Mouse (Mus musculus) erythroblast, embryonic 14.5 days (primary cell): ENCODE measurements around the gene Tet1. TPM values are rescaled to one million over a fixed set of nuclear protein-coding genes. Genes with fewer than 3 reads are reported as not detected.

Experiments
- H3K27me3 ChIP-seq: 2 replicates; pipeline ENCODE4 v1.6.1; 2012; ENCODE audit warnings: inconsistent platforms; ENCODE audit not compliant: control insufficient read depth
- H3K36me3 ChIP-seq: 2 replicates; pipeline ENCODE4 v1.6.1; 2012; ENCODE audit warnings: mild to moderate bottlenecking, inconsistent platforms; ENCODE audit not compliant: control insufficient read depth
- H3K4me1 ChIP-seq: 2 replicates; pipeline ENCODE4 v1.6.1; 2012; ENCODE audit warnings: inconsistent platforms; ENCODE audit not compliant: control insufficient read depth
- H3K4me3 ChIP-seq: replicated peaks from 2 replicates; pipeline ENCODE3; 2012; ENCODE audit warnings: moderate library complexity, mild to moderate bottlenecking, inconsistent platforms
- H3K9me3 ChIP-seq: 2 replicates; pipeline ENCODE4 v1.6.1; 2012; ENCODE audit warnings: low read length, inconsistent platforms, mixed read lengths; ENCODE audit not compliant: control insufficient read depth
- GATA1 ChIP-seq: IDR thresholded peaks from 2 replicates; pipeline ENCODE4 v1.6.1; 2012; ENCODE audit warnings: low read length, inconsistent platforms, mixed read lengths
- TAL1 ChIP-seq: IDR thresholded peaks from 3 replicates; pipeline ENCODE4 v1.6.1; 2012; ENCODE audit warnings: low read length, inconsistent platforms, mixed read lengths
- polyA plus RNA-seq: library from polyadenylated mRNA; stranded (reverse); fragments of >175 nt; gene quantifications from 2 replicates; pipeline ENCODE4 v1.2.3, GENCODE M21; 2012

Tet1 gene
- polyA plus RNA-seq, 1 experiment, result not detected

- TF ChIP-seq TAL1 (no peak), GATA1 (no peak)
- H3K4me1 ChIP-seq, result peaks cover 9% of the 10 kb centered on the region
- H3K9me3 ChIP-seq, result peaks cover 3% of the 10 kb centered on the region; the same call in 1 of the 2 replicates
- no peaks in the 10 kb centered on the region for H3K36me3 ChIP-seq
- peaks cover 13% of the 10 kb centered on the region for H3K27me3 ChIP-seq
- no peak overlapping the region for H3K4me3 ChIP-seq
These were observed 46.4 kb downstream of the Tet1 start for GRCm38 (mm10) chr10:62862435-62862834.

- TF ChIP-seq TAL1 (no peak), GATA1 (no peak)
- Histone ChIP-seq H3K4me1 (peaks cover 4% of the 10 kb centered on the region), H3K4me3 (no peak overlapping the region), H3K9me3 (peaks cover 3% of the 10 kb centered on the region; the same call in 1 of the 2 replicates), H3K27me3 (no peaks in the 10 kb centered on the region), H3K36me3 (no peaks in the 10 kb centered on the region)
These were observed 49.8 kb downstream of the Tet1 start for GRCm38 (mm10) chr10:62858967-62859366.

DNA sequence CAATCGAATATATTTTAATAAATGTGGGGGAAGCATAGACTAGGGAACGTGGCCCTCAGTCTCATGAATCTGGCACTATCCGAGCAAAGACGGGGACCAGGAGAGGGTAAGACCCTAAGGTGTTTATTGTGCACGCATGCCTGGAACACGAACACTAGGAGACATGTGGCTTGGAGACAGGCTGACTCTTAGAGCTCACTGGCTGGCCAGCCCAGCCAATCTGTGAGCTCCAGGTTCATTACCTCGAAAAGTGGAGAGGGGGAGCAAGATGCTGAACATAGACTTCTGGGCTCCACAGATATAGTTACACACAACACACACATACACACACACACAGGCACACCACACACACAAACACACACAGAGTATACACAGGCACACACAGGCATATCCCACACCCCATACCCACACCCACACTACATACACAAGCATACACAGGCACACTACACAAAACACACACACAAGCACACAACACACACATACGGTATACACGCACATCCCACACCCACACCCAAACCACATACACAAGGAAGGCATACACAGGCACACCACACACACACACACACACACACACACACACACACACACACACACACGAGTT lies 52.0 kb downstream of the Tet1 start:
- Histone ChIP-seq H3K9me3 (no peaks in the 10 kb centered on the region), H3K4me3 (no peak overlapping the region), H3K36me3 (no peaks in the 10 kb centered on the region), H3K27me3 (no peaks in the 10 kb centered on the region), H3K4me1 (peaks cover 4% of the 10 kb centered on the region)
- TF ChIP-seq TAL1, result no peak
- no peak for TF ChIP-seq GATA1

- H3K27me3 ChIP-seq, result no peaks in the 10 kb centered on the region
- H3K4me1 ChIP-seq, result peaks cover 7% of the 10 kb centered on the region
- H3K9me3 ChIP-seq, result no peaks in the 10 kb centered on the region
- H3K36me3 ChIP-seq, result no peaks in the 10 kb centered on the region
- H3K4me3 ChIP-seq, result no peak overlapping the region
- TF ChIP-seq TAL1, result no peak
- no peak for TF ChIP-seq GATA1
These were observed 53.8 kb downstream of the Tet1 start for GRCm38 (mm10) chr10:62854992-62855391.

DNA sequence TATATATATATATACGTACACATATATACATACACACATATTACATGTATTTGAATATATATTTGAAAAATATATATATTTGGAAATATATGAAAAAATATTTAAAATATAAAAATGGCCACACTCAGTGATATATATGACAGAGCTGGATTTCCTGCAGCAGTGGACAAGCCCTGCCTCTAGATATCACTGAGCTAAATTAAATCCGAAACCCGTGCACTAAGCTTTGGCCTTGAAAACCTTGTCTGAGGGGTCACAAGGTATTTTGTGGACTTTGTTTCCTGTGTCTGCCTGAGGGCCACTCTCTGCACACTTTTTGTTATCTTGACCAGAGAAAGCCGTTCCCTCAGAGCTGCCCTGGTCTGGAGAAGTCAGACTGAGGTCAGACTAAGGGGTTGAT lies 54.2 kb downstream of the Tet1 start:
- Histone ChIP-seq H3K27me3 (no peaks in the 10 kb centered on the region), H3K36me3 (no peaks in the 10 kb centered on the region), H3K9me3 (no peaks in the 10 kb centered on the region), H3K4me1 (peaks cover 7% of the 10 kb centered on the region), H3K4me3 (no peak overlapping the region)
- TF ChIP-seq GATA1, result no peak
- TF ChIP-seq TAL1, result no peak

DNA sequence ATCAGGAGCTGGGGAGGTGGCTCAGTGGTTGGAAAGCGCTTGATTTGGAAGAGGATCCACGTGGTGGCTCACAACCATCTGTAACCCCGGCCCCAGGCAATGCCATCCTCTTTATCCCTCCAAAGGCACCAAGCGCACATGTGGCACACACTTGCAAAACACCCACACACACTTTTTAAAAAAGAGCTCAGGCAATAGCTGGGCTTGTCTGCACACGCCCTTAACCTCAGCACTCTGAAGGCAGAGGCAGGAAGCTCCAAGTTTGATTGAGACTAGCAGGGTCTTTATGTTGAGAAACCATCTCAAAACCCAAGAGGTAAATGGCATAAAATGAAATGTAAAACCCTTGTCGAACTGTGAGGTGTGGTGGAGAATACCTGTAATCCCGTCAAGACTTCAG lies 57.2 kb downstream of the Tet1 start:
- no peaks in the 10 kb centered on the region for H3K36me3 ChIP-seq
- H3K9me3 ChIP-seq, result no peaks in the 10 kb centered on the region
- TF ChIP-seq GATA1, result no peak
- peaks cover 7% of the 10 kb centered on the region for H3K4me1 ChIP-seq
- H3K27me3 ChIP-seq, result no peaks in the 10 kb centered on the region
- H3K4me3 ChIP-seq, result no peak overlapping the region

DNA sequence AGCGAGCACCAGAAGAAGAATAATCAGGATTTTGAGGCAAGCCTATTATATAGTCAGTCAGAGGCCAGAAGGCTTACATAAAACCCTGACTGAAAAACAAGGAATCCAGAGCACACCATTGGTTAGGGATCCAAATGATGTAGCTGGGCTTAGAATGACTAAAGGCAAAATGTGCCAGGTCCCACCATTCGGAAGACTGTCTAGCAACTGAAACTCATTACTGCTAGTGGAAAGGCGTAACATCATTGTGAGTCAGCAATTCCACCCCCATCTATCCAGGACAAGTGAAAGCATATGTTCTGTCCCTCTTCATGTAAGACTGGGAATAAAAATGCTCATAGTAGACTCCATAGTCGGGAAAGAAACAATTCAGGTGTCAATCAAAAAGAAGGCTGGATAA lies 57.8 kb downstream of the Tet1 start:
- peaks cover 7% of the 10 kb centered on the region for H3K4me1 ChIP-seq
- no peaks in the 10 kb centered on the region for H3K9me3 ChIP-seq
- H3K27me3 ChIP-seq, result no peaks in the 10 kb centered on the region
- H3K36me3 ChIP-seq, result no peaks in the 10 kb centered on the region
- no peak overlapping the region for H3K4me3 ChIP-seq
- TF ChIP-seq GATA1, result no peak
- TF ChIP-seq TAL1, result no peak

DNA sequence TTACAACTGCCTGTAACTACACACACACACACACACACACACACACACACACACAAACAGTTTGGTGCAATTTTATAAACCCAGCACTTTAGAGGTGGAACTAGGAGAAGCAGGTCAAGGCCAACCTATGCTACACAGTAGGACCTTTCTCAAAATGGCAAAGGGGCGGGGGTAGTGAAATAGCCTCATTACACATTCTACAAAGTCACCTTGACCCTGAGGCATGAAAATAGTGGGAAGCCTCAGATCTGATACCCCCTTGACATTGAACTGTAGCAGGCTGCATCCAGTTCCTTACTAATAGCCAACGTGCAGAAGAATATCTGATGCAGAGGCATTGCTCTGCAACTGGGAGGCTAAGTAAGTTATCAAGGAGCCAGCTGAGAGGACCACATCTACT lies 60.0 kb downstream of the Tet1 start:
- TF ChIP-seq TAL1 (no peak), GATA1 (no peak)
- no peak overlapping the region for H3K4me3 ChIP-seq
- H3K36me3 ChIP-seq, result no peaks in the 10 kb centered on the region
- no peaks in the 10 kb centered on the region for H3K9me3 ChIP-seq
- peaks cover 4% of the 10 kb centered on the region; the same call in 1 of the 2 replicates for H3K4me1 ChIP-seq
- H3K27me3 ChIP-seq, result no peaks in the 10 kb centered on the region

- Histone ChIP-seq H3K36me3 (no peaks in the 10 kb centered on the region), H3K4me1 (peaks cover 4% of the 10 kb centered on the region; the same call in 1 of the 2 replicates), H3K4me3 (no peak overlapping the region), H3K27me3 (no peaks in the 10 kb centered on the region), H3K9me3 (no peaks in the 10 kb centered on the region)
- TF ChIP-seq TAL1 (no peak), GATA1 (no peak)
These were observed 61.6 kb downstream of the Tet1 start for GRCm38 (mm10) chr10:62847069-62847626.
